Mouse (Mus musculus): ENCODE data around the gene Nlrp4c. TPM values are rescaled to one million over a fixed set of nuclear protein-coding genes. Genes with fewer than 3 reads are reported as not detected.
"Not testable (repeated sequence)": the region's sequence is repeated elsewhere in the genome, so short reads cannot be mapped to it uniquely, and the experiment has no call there.

Nlrp4c gene
- polyA plus RNA-seq (2015; fragmentation: Nextera tagmentation; extraction: Ambion mirVana), result not detected in 2 replicates

DNA sequence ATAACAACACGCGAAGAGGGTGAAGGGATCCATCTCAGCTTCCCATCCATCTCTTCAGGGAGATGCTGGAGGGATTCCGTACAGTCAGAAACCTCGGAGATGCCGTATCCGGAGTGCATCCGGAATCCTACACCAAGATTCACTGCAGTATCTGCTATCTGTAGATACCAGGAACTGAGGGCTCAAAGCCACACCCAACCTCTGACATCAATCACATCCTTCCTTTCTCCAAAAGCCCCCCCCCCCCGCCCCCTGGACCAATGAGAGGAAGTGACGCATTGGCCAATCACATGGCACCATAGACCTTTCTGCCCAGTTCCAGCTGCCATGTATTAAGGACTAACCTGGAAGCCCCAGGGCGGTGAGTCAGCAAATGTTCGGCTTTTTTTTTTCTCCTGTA lies at the start of gene Nlrp4c:
Nlrp4c (plus strand) TSS at position 301 of the 400 bp plus-strand sequence.
- no peak within 1 kb of the TSS for H3K4me3 ChIP-seq (ENCODE audit: low read length)
- no peaks in the 10 kb centered on the region for H3K36me3 ChIP-seq (ENCODE audit: control insufficient read depth, insufficient read depth)
- H3K9ac ChIP-seq (ENCODE audit: low read length), result no peak within 1 kb of the TSS
- 84% methylated on average over 11 of the region's 11 CpGs for WGBS
- H3K9me3 ChIP-seq (replicated peaks; ENCODE audit: control insufficient read depth, low read length), result peaks cover 8% of the 10 kb centered on the region
- no peak for ATAC-seq (replicated peaks; ENCODE audit: extremely low read depth, insufficient read depth, low FRiP score)
- no peaks in the 10 kb centered on the region for H3K4me1 ChIP-seq (ENCODE audit: control insufficient read depth, insufficient read depth, low read length)
- no peak within 1 kb of the TSS for H3K27ac ChIP-seq (ENCODE audit: low read length)
- no peak within 1 kb of the TSS for H3K4me2 ChIP-seq (ENCODE audit: low read depth, low read length)
- no peaks in the 10 kb centered on the region for H3K27me3 ChIP-seq (ENCODE audit: control insufficient read depth, insufficient read depth, low read length)

DNA sequence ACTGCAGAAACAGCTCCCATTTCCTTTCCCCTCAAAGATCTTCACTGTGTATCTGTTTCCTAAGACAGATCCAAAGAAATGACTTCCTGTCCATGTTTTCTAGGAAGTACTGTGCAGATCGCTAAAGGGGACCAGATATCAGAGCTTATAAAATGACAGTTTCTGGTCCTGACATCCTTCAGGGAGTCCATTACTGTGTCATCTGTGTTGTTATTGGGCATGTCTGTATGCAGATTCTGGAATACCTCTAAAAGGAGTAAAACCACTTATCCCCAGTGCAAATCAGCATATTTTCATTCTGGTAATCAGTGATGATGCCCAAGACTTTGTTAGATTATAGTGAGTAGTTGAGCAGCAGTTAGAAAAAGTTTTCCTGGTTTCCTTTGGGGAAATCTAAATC lies 34.1 kb upstream of the Nlrp4c start, which contains the start of gene Vmn1r65:
Vmn1r65 (minus strand) TSS at position 101 of the 400 bp plus-strand sequence.
- no peak within 1 kb of the TSS for H3K4me2 ChIP-seq (ENCODE audit: low read depth, low read length)
- H3K9ac ChIP-seq (ENCODE audit: low read length), result no peak within 1 kb of the TSS
- H3K36me3 ChIP-seq (ENCODE audit: control insufficient read depth, insufficient read depth), result no peaks in the 10 kb centered on the region
- peaks cover 13% of the 10 kb centered on the region for H3K9me3 ChIP-seq (replicated peaks; ENCODE audit: control insufficient read depth, low read length)
- no peaks in the 10 kb centered on the region for H3K27me3 ChIP-seq (ENCODE audit: control insufficient read depth, insufficient read depth, low read length)
- H3K4me1 ChIP-seq (ENCODE audit: control insufficient read depth, insufficient read depth, low read length), result no peaks in the 10 kb centered on the region
- no peak within 1 kb of the TSS for H3K4me3 ChIP-seq (ENCODE audit: low read length)
- 83% methylated on average over 1 of the region's 1 CpGs for WGBS
- H3K27ac ChIP-seq (ENCODE audit: low read length), result no peak within 1 kb of the TSS
- ATAC-seq (replicated peaks; ENCODE audit: extremely low read depth, insufficient read depth, low FRiP score), result no peak

DNA sequence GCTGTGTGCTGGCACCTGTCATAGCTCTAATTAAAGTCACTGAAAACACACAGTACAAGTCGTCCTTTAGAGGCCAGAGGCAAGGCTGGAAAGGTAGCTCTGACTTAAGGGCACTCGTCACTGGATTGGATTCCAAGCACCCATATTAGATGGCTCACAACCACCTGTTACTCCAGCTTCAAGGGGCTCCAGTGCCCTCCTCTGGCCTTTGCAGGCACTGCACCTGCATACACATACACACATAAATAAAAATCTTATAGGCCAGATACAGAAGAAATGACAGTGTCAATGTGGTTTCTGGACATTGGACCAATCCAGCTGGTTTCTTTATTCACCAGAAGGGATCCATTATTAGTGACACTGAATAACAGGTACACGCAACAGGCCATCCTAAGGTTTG lies 74.5 kb downstream of the Nlrp4c start:
- no peak overlapping the region for H3K9ac ChIP-seq (ENCODE audit: low read length)
- 59% methylated on average over 3 of the region's 3 CpGs for WGBS
- H3K9me3 ChIP-seq (replicated peaks; ENCODE audit: control insufficient read depth, low read length), result no peaks in the 10 kb centered on the region
- H3K27ac ChIP-seq (ENCODE audit: low read length), result no peak overlapping the region
- H3K36me3 ChIP-seq (ENCODE audit: control insufficient read depth, insufficient read depth), result no peaks in the 10 kb centered on the region
- no peak overlapping the region for H3K4me3 ChIP-seq (ENCODE audit: low read length)
- no peaks in the 10 kb centered on the region for H3K4me1 ChIP-seq (ENCODE audit: control insufficient read depth, insufficient read depth, low read length)
- ATAC-seq (replicated peaks; ENCODE audit: extremely low read depth, insufficient read depth, low FRiP score), result no peak
- no peaks in the 10 kb centered on the region for H3K27me3 ChIP-seq (ENCODE audit: control insufficient read depth, insufficient read depth, low read length)
- H3K4me2 ChIP-seq (ENCODE audit: low read depth, low read length), result no peak overlapping the region

DNA sequence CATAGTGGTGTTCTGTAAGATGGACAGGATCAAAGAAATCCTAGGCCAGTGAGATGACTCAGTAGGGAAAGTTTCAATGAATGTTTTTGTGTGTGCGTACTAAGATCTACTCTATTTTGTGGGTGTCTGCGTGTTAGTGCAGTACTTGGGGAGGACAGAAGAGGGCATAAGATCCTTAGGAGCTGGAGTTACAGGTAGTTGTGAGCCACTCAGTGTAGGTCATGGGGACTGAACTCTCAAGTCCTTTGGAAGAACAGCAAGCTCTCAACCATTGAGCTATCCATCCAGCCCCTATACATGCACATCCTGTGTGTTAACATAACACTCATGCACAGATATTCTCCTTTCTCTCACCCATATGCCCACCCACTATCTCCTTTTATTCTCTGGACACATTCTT lies 75.1 kb downstream of the Nlrp4c start:
- H3K36me3 ChIP-seq (ENCODE audit: control insufficient read depth, insufficient read depth); H3K27me3 ChIP-seq (ENCODE audit: control insufficient read depth, insufficient read depth, low read length); H3K9ac ChIP-seq (ENCODE audit: low read length); H3K4me3 ChIP-seq (ENCODE audit: low read length); H3K27ac ChIP-seq (ENCODE audit: low read length); ATAC-seq (replicated peaks; ENCODE audit: extremely low read depth, insufficient read depth, low FRiP score); H3K9me3 ChIP-seq (replicated peaks; ENCODE audit: control insufficient read depth, low read length); H3K4me2 ChIP-seq (ENCODE audit: low read depth, low read length); H3K4me1 ChIP-seq (ENCODE audit: control insufficient read depth, insufficient read depth, low read length): not testable (repeated sequence)
- 80% methylated on average over 2 of the region's 2 CpGs for WGBS

DNA sequence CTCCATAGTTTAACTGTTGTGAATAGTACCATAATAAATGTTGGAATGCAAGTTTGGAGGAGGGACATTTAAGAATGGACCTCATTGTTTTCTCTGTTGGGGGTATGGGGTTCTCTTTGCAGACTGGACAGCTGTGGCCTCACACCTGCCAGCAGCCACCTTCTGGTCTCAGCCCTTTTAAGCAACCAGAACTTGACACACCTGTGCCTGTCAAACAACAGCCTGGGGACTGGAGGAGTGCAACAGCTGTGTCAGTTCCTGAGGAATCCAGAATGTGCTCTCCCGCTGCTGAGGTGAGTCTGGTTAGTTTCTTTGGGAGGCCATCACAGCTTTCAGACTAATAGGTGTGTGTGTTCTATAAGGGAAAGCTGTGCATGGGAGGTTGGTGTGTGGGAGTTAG lies 76.2 kb downstream of the Nlrp4c start:
- H3K9ac ChIP-seq (ENCODE audit: low read length); H3K4me3 ChIP-seq (ENCODE audit: low read length); H3K27me3 ChIP-seq (ENCODE audit: control insufficient read depth, insufficient read depth, low read length); H3K4me2 ChIP-seq (ENCODE audit: low read depth, low read length); H3K27ac ChIP-seq (ENCODE audit: low read length); H3K36me3 ChIP-seq (ENCODE audit: control insufficient read depth, insufficient read depth); ATAC-seq (replicated peaks; ENCODE audit: extremely low read depth, insufficient read depth, low FRiP score); H3K4me1 ChIP-seq (ENCODE audit: control insufficient read depth, insufficient read depth, low read length); H3K9me3 ChIP-seq (replicated peaks; ENCODE audit: control insufficient read depth, low read length): not testable (repeated sequence)
- 50% methylated on average over 1 of the region's 1 CpGs for WGBS

DNA sequence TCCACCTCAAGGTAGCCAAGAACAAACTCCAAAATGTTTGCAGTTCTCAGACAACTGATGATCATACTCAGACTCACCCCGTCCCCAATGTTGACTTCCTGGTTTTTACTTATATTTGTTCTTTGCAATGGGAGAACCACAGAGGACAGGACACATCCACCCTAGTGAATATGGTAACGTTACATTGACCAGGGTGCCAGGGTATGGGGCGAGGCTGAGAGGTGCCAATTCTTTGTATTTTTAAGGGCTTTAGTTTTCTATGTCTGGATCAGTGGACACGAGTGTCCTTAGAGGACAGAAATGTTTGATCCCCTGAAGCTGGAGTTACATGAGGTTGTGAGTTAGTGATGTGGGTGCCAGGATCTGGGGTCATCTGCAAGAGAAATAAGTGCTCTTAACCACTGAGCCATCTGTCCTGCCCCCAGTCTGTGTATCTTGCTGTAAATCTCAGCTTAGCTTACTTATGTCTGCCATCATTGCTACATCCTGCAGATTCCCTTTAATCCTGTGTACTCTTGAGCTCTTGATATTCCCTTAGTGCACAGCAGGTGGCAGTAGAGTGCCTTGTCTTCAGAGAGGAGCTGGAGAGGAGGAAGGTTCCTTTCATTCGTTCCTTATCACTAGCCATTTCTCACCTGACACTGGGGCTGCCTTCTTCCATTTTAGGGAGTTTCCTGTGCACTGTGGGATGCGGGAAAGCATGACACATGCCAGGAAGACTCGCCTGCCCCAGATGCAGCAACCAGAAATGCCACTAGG lies 81.9 kb downstream of the Nlrp4c start:
- Histone ChIP-seq H3K4me3 (ENCODE audit: low read length) (no peak overlapping the region), H3K4me2 (ENCODE audit: low read depth, low read length) (no peak overlapping the region), H3K27ac (ENCODE audit: low read length) (no peak overlapping the region), H3K4me1 (ENCODE audit: control insufficient read depth, insufficient read depth, low read length) (peaks cover 2% of the 10 kb centered on the region; the same call in 1 of the 2 replicates), H3K9me3 (replicated peaks; ENCODE audit: control insufficient read depth, low read length) (0 out of 2 replicates have a peak, but pooled peaks cover 3% of the 10 kb centered on the region), H3K36me3 (ENCODE audit: control insufficient read depth, insufficient read depth) (peaks cover 9% of the 10 kb centered on the region), H3K9ac (ENCODE audit: low read length) (no peak overlapping the region), H3K27me3 (ENCODE audit: control insufficient read depth, insufficient read depth, low read length) (no peaks in the 10 kb centered on the region)
- peak; percentile 77 for ATAC-seq (replicated peaks; ENCODE audit: extremely low read depth, insufficient read depth, low FRiP score)
- 35% methylated on average over 7 of the region's 7 CpGs for WGBS

DNA sequence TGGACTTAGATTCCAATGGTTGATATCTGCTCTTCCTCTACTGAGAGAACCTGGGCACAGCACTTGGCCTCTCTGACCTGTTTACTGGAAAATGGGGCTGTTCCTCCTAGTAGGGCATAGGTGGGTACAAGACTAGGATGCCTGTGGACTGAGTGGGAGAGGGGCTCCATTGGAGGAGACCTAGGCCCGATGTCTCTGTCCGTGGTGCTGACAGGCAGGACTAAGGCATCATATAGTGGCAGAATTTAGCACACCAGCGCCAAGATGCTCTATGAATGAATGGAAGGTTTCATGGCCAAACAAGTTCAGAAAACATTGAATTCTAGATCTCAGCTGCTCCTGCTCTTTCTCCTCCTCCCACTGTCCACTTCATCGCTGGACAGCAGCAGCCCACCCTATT lies 85.4 kb downstream of the Nlrp4c start:
- H3K36me3 ChIP-seq (ENCODE audit: control insufficient read depth, insufficient read depth), result peaks cover 35% of the 10 kb centered on the region

DNA sequence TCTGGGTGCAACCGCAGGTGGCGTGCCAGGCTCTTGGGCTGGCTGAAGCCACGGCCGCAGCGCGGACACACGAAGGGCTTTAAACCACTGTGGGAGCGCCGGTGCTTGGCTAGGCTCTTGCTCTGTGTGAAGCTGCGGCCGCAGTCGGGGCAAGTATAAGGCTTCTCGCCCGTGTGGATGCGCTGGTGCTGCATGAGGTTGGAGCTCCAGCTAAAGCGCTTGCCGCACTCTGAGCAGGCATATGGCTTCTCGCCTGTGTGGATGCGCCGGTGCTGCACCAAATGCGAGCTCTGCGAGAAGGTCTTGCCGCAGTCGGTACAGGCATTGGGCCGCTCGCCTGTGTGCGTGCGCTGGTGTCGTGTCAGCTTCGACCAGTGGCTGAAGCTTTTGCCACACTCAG lies 87.7 kb downstream of the Nlrp4c start:
- Histone ChIP-seq H3K4me3 (ENCODE audit: low read length) (no peak overlapping the region), H3K4me1 (ENCODE audit: control insufficient read depth, insufficient read depth, low read length) (no peaks in the 10 kb centered on the region), H3K9me3 (replicated peaks; ENCODE audit: control insufficient read depth, low read length) (peaks cover 16% of the 10 kb centered on the region), H3K36me3 (ENCODE audit: control insufficient read depth, insufficient read depth) (peaks cover 35% of the 10 kb centered on the region), H3K27ac (ENCODE audit: low read length) (no peak overlapping the region), H3K4me2 (ENCODE audit: low read depth, low read length) (no peak overlapping the region), H3K27me3 (ENCODE audit: control insufficient read depth, insufficient read depth, low read length) (no peaks in the 10 kb centered on the region), H3K9ac (ENCODE audit: low read length) (no peak overlapping the region)
- no peak for ATAC-seq (replicated peaks; ENCODE audit: extremely low read depth, insufficient read depth, low FRiP score)
- 80% methylated on average over 30 of the region's 30 CpGs for WGBS

More for the DNA sequence above, 85.4 kb downstream of the Nlrp4c start:
- no peak overlapping the region for H3K9ac ChIP-seq (ENCODE audit: low read length)
- 39% methylated on average over 4 of the region's 4 CpGs for WGBS
- H3K27me3 ChIP-seq (ENCODE audit: control insufficient read depth, insufficient read depth, low read length), result no peaks in the 10 kb centered on the region
- no peak overlapping the region for H3K27ac ChIP-seq (ENCODE audit: low read length)
- peaks cover 16% of the 10 kb centered on the region for H3K9me3 ChIP-seq (replicated peaks; ENCODE audit: control insufficient read depth, low read length)
- no peak overlapping the region for H3K4me2 ChIP-seq (ENCODE audit: low read depth, low read length)
- H3K4me3 ChIP-seq (ENCODE audit: low read length), result no peak overlapping the region
- no peak for ATAC-seq (replicated peaks; ENCODE audit: extremely low read depth, insufficient read depth, low FRiP score)
- peaks cover 2% of the 10 kb centered on the region; the same call in 1 of the 2 replicates for H3K4me1 ChIP-seq (ENCODE audit: control insufficient read depth, insufficient read depth, low read length)

DNA sequence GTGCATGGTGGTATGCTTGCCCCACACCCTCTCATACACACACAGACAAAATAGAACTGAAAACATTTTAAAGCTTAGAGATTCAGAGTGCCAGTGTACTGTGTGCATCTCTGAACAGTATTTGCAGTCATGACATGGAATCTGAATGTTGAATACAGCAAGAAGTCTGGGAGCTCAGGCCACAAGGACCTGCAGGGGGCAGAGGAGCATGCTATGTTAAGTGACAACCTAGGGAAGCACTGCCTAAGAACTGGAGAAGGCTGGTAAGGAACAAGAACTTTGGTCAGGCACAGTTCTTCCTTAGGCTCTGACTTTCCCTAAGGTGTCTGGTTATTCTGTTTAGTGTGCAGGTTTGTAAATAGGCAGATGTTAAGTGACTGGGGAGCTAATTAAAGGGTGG lies 91.5 kb downstream of the Nlrp4c start:
- no peak overlapping the region for H3K27ac ChIP-seq (ENCODE audit: low read length)
- H3K4me2 ChIP-seq (ENCODE audit: low read depth, low read length), result no peak overlapping the region
- peaks cover 12% of the 10 kb centered on the region for H3K4me1 ChIP-seq (ENCODE audit: control insufficient read depth, insufficient read depth, low read length)
- peaks cover 34% of the 10 kb centered on the region for H3K36me3 ChIP-seq (ENCODE audit: control insufficient read depth, insufficient read depth)
- no peaks in the 10 kb centered on the region for H3K27me3 ChIP-seq (ENCODE audit: control insufficient read depth, insufficient read depth, low read length)
- H3K4me3 ChIP-seq (ENCODE audit: low read length), result no peak overlapping the region
- no peak for ATAC-seq (replicated peaks; ENCODE audit: extremely low read depth, insufficient read depth, low FRiP score)
- H3K9me3 ChIP-seq (replicated peaks; ENCODE audit: control insufficient read depth, low read length), result peaks cover 16% of the 10 kb centered on the region
- H3K9ac ChIP-seq (ENCODE audit: low read length), result no peak overlapping the region
